Mouse (Mus musculus): Measurements from ENCODE around the gene Dedd.
A peak's percentile ranks its signal among the peaks of the same experiment; 100 is the strongest.

The Dedd gene

GRCm38 (mm10) chr1:171361106-171362103 lies 32.5 kb downstream of the Dedd start:
- DNase-seq (ENCODE audit: extremely low spot score), result peak; percentile 76

GRCm38 (mm10) chr1:171365934-171366333 lies 37.0 kb downstream of the Dedd start:
- no peak for DNase-seq (ENCODE audit: extremely low spot score)

- no peak for DNase-seq (ENCODE audit: extremely low spot score)
Observed at GRCm38 (mm10) chr1:171369845-171370556, 41.1 kb downstream of the Dedd start, which contains the start of gene Nectin4. Gene Nectin4, plus strand, starts transcription at chr1:171370099.

GRCm38 (mm10) chr1:171372880-171373279 lies 43.9 kb downstream of the Dedd start:
- no peak for DNase-seq (ENCODE audit: extremely low spot score)

GRCm38 (mm10) chr1:171373946-171374345 lies 45.0 kb downstream of the Dedd start:
- no peak for DNase-seq (ENCODE audit: extremely low spot score)

- no peak for DNase-seq (ENCODE audit: extremely low spot score)
Observed at GRCm38 (mm10) chr1:171375646-171376097, 46.7 kb downstream of the Dedd start.

GRCm38 (mm10) chr1:171378298-171378697 lies 49.4 kb downstream of the Dedd start:
- no peak for DNase-seq (ENCODE audit: extremely low spot score)

GRCm38 (mm10) chr1:171379935-171380599 lies 51.1 kb downstream of the Dedd start:
- DNase-seq (ENCODE audit: extremely low spot score), result peak; percentile 75

- no peak for DNase-seq (ENCODE audit: extremely low spot score)
Observed at GRCm38 (mm10) chr1:171382096-171382620, 53.2 kb downstream of the Dedd start.

- no peak for DNase-seq (ENCODE audit: extremely low spot score)
Observed at GRCm38 (mm10) chr1:171384361-171384760, 55.4 kb downstream of the Dedd start.

GRCm38 (mm10) chr1:171385171-171385570 lies 56.2 kb downstream of the Dedd start:
- DNase-seq (ENCODE audit: extremely low spot score), result no peak

- peak; percentile 38 for DNase-seq (ENCODE audit: extremely low spot score)
Observed at GRCm38 (mm10) chr1:171387099-171387498, 58.2 kb downstream of the Dedd start.

- DNase-seq (ENCODE audit: extremely low spot score), result no peak
Observed at GRCm38 (mm10) chr1:171388376-171389102, 59.6 kb downstream of the Dedd start, which contains the start of gene Arhgap30. Gene Arhgap30, plus strand, starts transcription at chr1:171388954.

- DNase-seq (ENCODE audit: extremely low spot score), result no peak
Observed at GRCm38 (mm10) chr1:171390101-171390500, 61.2 kb downstream of the Dedd start.

All from embryo, embryonic 9.5 days (tissue).